Mouse (Mus musculus): ENCODE measurements around the gene Olfr1367. TPM values are rescaled to one million over a fixed set of nuclear protein-coding genes. Genes with fewer than 3 reads are reported as not detected.

Olfr1367 gene
- total RNA-seq, 2 experiments from 2014 or later = not detected

DNA sequence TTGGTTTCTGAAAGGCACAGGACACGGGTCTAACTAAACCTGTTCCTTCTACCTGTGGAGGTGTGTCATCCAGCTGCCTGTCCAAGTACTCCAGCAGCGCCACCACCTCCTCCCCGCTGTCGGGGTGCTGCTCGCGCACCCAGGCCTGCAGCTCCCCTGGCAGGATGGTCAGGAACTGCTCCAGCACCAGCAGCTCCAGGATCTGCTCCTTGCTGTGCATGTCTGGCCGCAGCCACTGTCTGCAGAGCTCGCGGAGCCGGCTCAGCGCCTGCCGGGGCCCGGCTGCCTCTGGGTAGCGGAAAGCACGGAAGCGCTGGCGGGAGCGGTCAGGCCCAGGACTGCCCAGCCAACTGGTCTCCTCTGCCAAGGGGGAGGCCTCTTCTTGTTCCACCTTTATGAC lies 49.3 kb downstream of the Olfr1367 start:
- peak; percentile 64 for DNase-seq

- DNase-seq = no peak
Observed at GRCm38 (mm10) chr13:21397486-21397885, 50.8 kb downstream of the Olfr1367 start.

Small RNA genes within 50 kb of the gene (microRNA-seq; reads per million reads assigned to microRNA genes)
- not detected for gene Mir6942

Other genes with a start within 250 kb of the Olfr1367 start
- gene Olfr1369-ps1, start 235.4 kb upstream of the Olfr1367 start, total RNA-seq (2021) = not detected
- not detected for gene Olfr263, start 217.3 kb upstream of the Olfr1367 start, total RNA-seq (2021)
- gene Olfr1368, start 201.0 kb upstream of the Olfr1367 start, total RNA-seq (2021) = not detected
- gene Trim27, start 167.5 kb upstream of the Olfr1367 start, total RNA-seq (2021) = 10 to 100 TPM; 50.2 to 51.9 TPM
- gene Gpx5, start 54.2 kb upstream of the Olfr1367 start, total RNA-seq (2021) = not detected
- under 1 TPM in 1 of 2 experiments, not detected in 1; 0.27 TPM for gene Gpx6, start 34.8 kb upstream of the Olfr1367 start, total RNA-seq (2021)
- gene Zscan12, start 15.9 kb downstream of the Olfr1367 start, total RNA-seq (2021) = 1 to 10 TPM; 7.7 to 9.5 TPM
- 10 to 100 TPM; 47.8 to 61.0 TPM for gene Zkscan3, start 55.8 kb downstream of the Olfr1367 start, total RNA-seq (2021)
- under 1 TPM; 0.48 to 0.54 TPM for gene Pgbd1, start 94.1 kb downstream of the Olfr1367 start, total RNA-seq (2021)
- gene Zscan26, start 106.8 kb downstream of the Olfr1367 start, total RNA-seq (2021) = 10 to 100 TPM; 28.9 to 37.3 TPM
- 1 to 10 TPM; 1.1 to 1.4 TPM for gene Nkapl, start 121.6 kb downstream of the Olfr1367 start, total RNA-seq (2021)
- gene Zkscan4, start 132.0 kb downstream of the Olfr1367 start, total RNA-seq (2021) = 1 to 10 TPM; 2.4 to 3.4 TPM
- not detected for gene Gm10065, start 132.5 kb downstream of the Olfr1367 start, total RNA-seq (2021)
- gene AK157302, start 148.3 kb downstream of the Olfr1367 start, total RNA-seq (2021) = 10 to 100 TPM; 17.2 to 18.4 TPM
- 100 to 1,000 TPM; 180 to 200 TPM for gene Gm11273, start 154.5 kb downstream of the Olfr1367 start, total RNA-seq (2021)
- 10 to 100 TPM; 16.8 to 24.6 TPM for gene Zkscan8, start 184.2 kb downstream of the Olfr1367 start, total RNA-seq (2021)
- not detected for gene Olfr1366, start 195.9 kb downstream of the Olfr1367 start, total RNA-seq (2021)
- not detected for gene Olfr1535, start 213.0 kb downstream of the Olfr1367 start, total RNA-seq (2021)
- gene Olfr1364, start 234.8 kb downstream of the Olfr1367 start, total RNA-seq (2021) = not detected

All from adrenal gland, postnatal 10 days (tissue).